Mouse (Mus musculus): ENCODE data around the gene Socs3.

The Socs3 gene

DNA sequence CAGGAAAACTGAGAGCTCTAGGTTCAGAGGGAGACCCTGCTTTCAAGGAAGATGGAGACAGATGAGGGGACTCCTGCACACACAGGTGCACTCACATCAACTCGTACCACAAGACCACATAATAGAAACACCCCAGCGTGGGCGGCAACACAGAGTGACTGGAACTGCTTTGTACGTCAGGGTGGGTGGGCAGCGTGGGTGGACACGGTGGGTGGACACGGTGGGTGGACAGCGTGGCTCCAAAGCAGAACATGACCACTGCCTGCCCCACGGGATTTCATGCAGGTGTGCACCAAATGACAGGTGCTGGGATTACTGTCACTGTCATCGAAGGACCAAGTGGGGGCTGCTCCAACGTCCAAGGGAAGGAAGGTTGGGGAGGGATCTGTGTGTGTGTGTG, 51.3 kb downstream of the Socs3 start:
- no peak for DNase-seq
